Mouse (Mus musculus): Measurements from ENCODE around the gene Ranbp9.

Gene Ranbp9
- long read RNA-seq, experiment 1, partial matches to known transcripts = 5 of 5 reads
- long read RNA-seq, experiment 1, other reads (novel, unspliced or antisense) = 0 of 5 reads
- long read RNA-seq, experiment 2, partial matches to known transcripts = 4 of 4 reads
- long read RNA-seq, experiment 2, other reads (novel, unspliced or antisense) = 0 of 4 reads

- intact Hi-C loops (cut with DNase I) = no loop called here
Measured at GRCm38 (mm10) chr13:43480957-43481858, at the start of gene Ranbp9. Ranbp9 (minus strand) TSS chr13:43481282.

- intact Hi-C loops (cut with DNase I) = no loop called here
Measured at GRCm38 (mm10) chr13:43530129-43530831, 49.2 kb upstream of the Ranbp9 start.

- intact Hi-C loops (cut with DNase I) = no loop called here
Measured at GRCm38 (mm10) chr13:43526289-43526688, 45.2 kb upstream of the Ranbp9 start.

- intact Hi-C loops (cut with DNase I) = no loop called here
Measured at GRCm38 (mm10) chr13:43525363-43526134, 44.5 kb upstream of the Ranbp9 start.

- intact Hi-C loops (cut with DNase I) = no loop called here
Measured at GRCm38 (mm10) chr13:43524491-43525362, 43.6 kb upstream of the Ranbp9 start.

GRCm38 (mm10) chr13:43523906-43524480, 42.9 kb upstream of the Ranbp9 start:
- intact Hi-C loops (cut with DNase I) = no loop called here

GRCm38 (mm10) chr13:43521940-43522339, 40.9 kb upstream of the Ranbp9 start:
- intact Hi-C loops (cut with DNase I) = no loop called here

GRCm38 (mm10) chr13:43519251-43519650, 38.2 kb upstream of the Ranbp9 start:
- intact Hi-C loops (cut with DNase I) = no loop called here

GRCm38 (mm10) chr13:43517371-43517770, 36.3 kb upstream of the Ranbp9 start:
- intact Hi-C loops (cut with DNase I) = no loop called here

GRCm38 (mm10) chr13:43516931-43517330, 35.8 kb upstream of the Ranbp9 start:
- intact Hi-C loops (cut with DNase I) = no loop called here

GRCm38 (mm10) chr13:43516119-43516518, 35.0 kb upstream of the Ranbp9 start:
- intact Hi-C loops (cut with DNase I) = no loop called here

GRCm38 (mm10) chr13:43514950-43515358, 33.9 kb upstream of the Ranbp9 start:
- intact Hi-C loops (cut with DNase I) = no loop called here

GRCm38 (mm10) chr13:43512736-43513135, 31.7 kb upstream of the Ranbp9 start:
- intact Hi-C loops (cut with DNase I) = no loop called here

GRCm38 (mm10) chr13:43505798-43506197, 24.7 kb upstream of the Ranbp9 start:
- intact Hi-C loops (cut with DNase I) = no loop called here

GRCm38 (mm10) chr13:43503395-43503850, 22.3 kb upstream of the Ranbp9 start:
- intact Hi-C loops (cut with DNase I) = no loop called here

GRCm38 (mm10) chr13:43501601-43502000, 20.5 kb upstream of the Ranbp9 start:
- intact Hi-C loops (cut with DNase I) = no loop called here

GRCm38 (mm10) chr13:43500483-43500850, 19.4 kb upstream of the Ranbp9 start:
- intact Hi-C loops (cut with DNase I) = no loop called here

GRCm38 (mm10) chr13:43499731-43500482, 18.8 kb upstream of the Ranbp9 start:
- intact Hi-C loops (cut with DNase I) = no loop called here

- intact Hi-C loops (cut with DNase I) = no loop called here
Measured at GRCm38 (mm10) chr13:43498849-43499248, 17.8 kb upstream of the Ranbp9 start.
